Mouse (Mus musculus) erythroblast, adult 5-6 weeks (primary cell): Measurements from ENCODE around the gene Irak4. TPM values are rescaled to one million over a fixed set of nuclear protein-coding genes. Genes with fewer than 3 reads are reported as not detected.

Experiments used
- ATAC-seq: replicated peaks from 2 replicates; pipeline ENCODE4 v1.8.0; 2016; ENCODE audit warnings: moderate number of reproducible peaks, mild to moderate bottlenecking, moderate TSS enrichment, inconsistent platforms; ENCODE audit not compliant: poor library complexity, low FRiP score, severe bottlenecking
- total RNA-seq, 2 experiments: library from RNA; stranded (forward) in 1 of 2; stranded (reverse) in 1 of 2; fragments of 150-400 nt in 1 of 2; fragments of 200-764, 138-1000 nt in 1 of 2; gene quantifications; 2 replicates each; pipeline versions ENCODE4 v1.2.3 to v1.2.4; 2015 to 2017; ENCODE audit warnings: low replicate concordance in 2 of 2

Irak4 gene
- total RNA-seq (2015; ENCODE audit: low replicate concordance) (2.1 and 8.6 TPM in 2 replicates), total RNA-seq (2017; ENCODE audit: low replicate concordance) (3.5 and 5.1 TPM in 2 replicates)

GRCm38 (mm10) chr15:94543409-94544051, at the start of gene Irak4, which contains the start of gene Pus7l:
Gene Irak4, plus strand, starts transcription at chr15:94543643.
Gene Pus7l, minus strand, starts transcription at chr15:94543547.
- ATAC-seq: peak; percentile 99

- ATAC-seq: no peak
These were observed 49.0 kb upstream of the Irak4 start for GRCm38 (mm10) chr15:94494445-94494844.

GRCm38 (mm10) chr15:94495936-94496335, 47.5 kb upstream of the Irak4 start:
- no peak for ATAC-seq

GRCm38 (mm10) chr15:94499260-94499659, 44.2 kb upstream of the Irak4 start:
- no peak for ATAC-seq

GRCm38 (mm10) chr15:94503451-94504215, 39.8 kb upstream of the Irak4 start:
- no peak for ATAC-seq

GRCm38 (mm10) chr15:94517913-94518491, 25.4 kb upstream of the Irak4 start:
- ATAC-seq: no peak

GRCm38 (mm10) chr15:94520205-94520900, 23.1 kb upstream of the Irak4 start:
- ATAC-seq: no peak

GRCm38 (mm10) chr15:94520959-94521358, 22.5 kb upstream of the Irak4 start:
- ATAC-seq: no peak

GRCm38 (mm10) chr15:94523251-94523650, 20.2 kb upstream of the Irak4 start:
- no peak for ATAC-seq

- no peak for ATAC-seq
These were observed 18.5 kb upstream of the Irak4 start for GRCm38 (mm10) chr15:94524956-94525355.

GRCm38 (mm10) chr15:94530519-94530918, 12.9 kb upstream of the Irak4 start:
- ATAC-seq: no peak

- ATAC-seq: no peak
These were observed 11.1 kb upstream of the Irak4 start for GRCm38 (mm10) chr15:94532306-94532705.

- ATAC-seq: no peak
These were observed 10.5 kb upstream of the Irak4 start for GRCm38 (mm10) chr15:94532956-94533355.

GRCm38 (mm10) chr15:94535521-94535920, 7.9 kb upstream of the Irak4 start:
- no peak for ATAC-seq

GRCm38 (mm10) chr15:94539296-94539695, 4.1 kb upstream of the Irak4 start:
- ATAC-seq: no peak

GRCm38 (mm10) chr15:94542567-94543408, 655 bp upstream of the Irak4 start:
- no peak for ATAC-seq

GRCm38 (mm10) chr15:94544052-94544636, 701 bp downstream of the Irak4 start:
- no peak for ATAC-seq

- no peak for ATAC-seq
These were observed 1.4 kb downstream of the Irak4 start for GRCm38 (mm10) chr15:94544844-94545243.

GRCm38 (mm10) chr15:94553536-94553935, 10.1 kb downstream of the Irak4 start:
- ATAC-seq: no peak
